Mouse (Mus musculus): Measurements from ENCODE around the gene Tph1.
A peak's percentile ranks its signal among the peaks of the same experiment; 100 is the strongest.
"Not testable (repeated sequence)": the region's sequence is repeated elsewhere in the genome, so short reads cannot be mapped to it uniquely, and the experiment has no call there.

The Tph1 gene

DNA sequence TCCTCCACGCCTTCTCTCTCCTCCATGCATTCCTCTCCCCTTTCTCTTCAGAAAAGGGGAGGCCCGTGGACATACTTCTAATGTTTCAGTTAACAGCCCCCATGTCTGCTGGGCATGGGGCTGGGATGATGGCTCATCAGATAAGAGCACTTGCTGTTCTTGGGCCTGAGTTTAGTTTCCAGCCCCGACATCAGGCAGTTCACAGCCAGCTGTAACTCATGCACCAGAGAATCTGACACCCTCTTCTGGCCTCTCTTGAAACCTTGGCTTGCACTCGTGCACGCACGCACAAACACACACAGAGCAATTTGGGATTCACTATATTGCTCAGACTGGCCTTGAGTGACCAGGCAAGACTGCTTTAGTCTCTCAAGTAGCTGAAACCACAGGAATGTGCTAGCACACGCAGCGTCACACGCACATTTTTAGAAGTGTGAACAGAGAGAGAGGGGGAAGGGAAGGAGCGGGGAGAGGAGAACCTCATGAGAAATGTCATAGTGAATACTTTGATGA is at the start of gene Tph1:
Gene Tph1, minus strand, starts transcription at position 378 of the 513 bp plus-strand sequence.
- DNase-seq = no peak

DNA sequence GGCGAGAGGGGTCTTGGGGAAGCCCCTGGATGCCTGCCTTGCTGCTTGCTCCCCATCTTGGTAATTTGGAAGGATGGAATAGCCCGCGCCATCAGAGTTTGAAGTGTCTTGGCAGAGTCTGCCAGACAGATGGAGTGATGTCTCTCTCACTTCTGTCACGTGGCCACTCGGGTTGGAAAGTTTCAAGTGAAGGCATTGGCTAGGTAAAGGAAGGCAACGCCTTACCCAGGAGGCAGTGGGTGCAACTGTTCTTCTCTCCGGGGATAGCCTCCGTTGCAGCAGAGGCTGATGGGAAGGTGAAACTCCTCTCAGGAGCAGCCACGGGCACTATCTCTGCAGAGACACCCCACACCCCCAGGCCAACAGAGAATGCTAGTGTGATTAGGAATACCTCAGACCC is 48.1 kb upstream of the Tph1 start:
- DNase-seq = no peak

GRCm38 (mm10) chr7:46719526-46719925 is 47.2 kb upstream of the Tph1 start:
- DNase-seq = no peak

GRCm38 (mm10) chr7:46718591-46719270 is 46.4 kb upstream of the Tph1 start:
- no peak for DNase-seq

- no peak for DNase-seq
These were observed 44.6 kb upstream of the Tph1 start for GRCm38 (mm10) chr7:46716897-46717296.

DNA sequence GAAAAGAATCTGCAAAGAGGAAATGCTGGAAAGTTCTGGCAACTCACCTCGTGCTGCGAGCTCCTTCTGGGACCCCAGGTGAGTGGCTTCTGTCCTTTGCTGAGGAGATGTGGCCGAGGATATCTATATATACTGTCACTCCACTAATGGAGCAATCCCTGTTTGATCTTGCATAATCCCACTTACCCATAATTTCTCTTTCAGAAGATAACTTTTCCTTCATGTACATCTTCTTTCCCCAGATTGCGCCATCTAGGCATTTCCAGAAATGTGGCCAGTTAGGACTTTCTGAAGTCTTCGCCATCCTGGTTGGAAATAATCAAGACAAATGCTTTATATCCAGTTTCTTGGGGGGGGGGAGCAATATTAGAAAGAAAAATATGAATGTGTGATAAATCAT is 43.3 kb upstream of the Tph1 start, which contains the start of gene Saa3:
Gene Saa3, minus strand, starts transcription at position 101 of the 400 bp plus-strand sequence.
- no peak for DNase-seq

- peak; percentile 72 for DNase-seq
These were observed 42.2 kb upstream of the Tph1 start for GRCm38 (mm10) chr7:46714518-46714917.

- no peak for DNase-seq
These were observed 39.9 kb upstream of the Tph1 start for GRCm38 (mm10) chr7:46712250-46712649.

- DNase-seq = peak; percentile 88
These were observed 38.1 kb upstream of the Tph1 start, which contains the start of gene Saal1 for GRCm38 (mm10) chr7:46710390-46710844. TSS of gene Saal1 (minus strand) at chr7:46710680.

DNA sequence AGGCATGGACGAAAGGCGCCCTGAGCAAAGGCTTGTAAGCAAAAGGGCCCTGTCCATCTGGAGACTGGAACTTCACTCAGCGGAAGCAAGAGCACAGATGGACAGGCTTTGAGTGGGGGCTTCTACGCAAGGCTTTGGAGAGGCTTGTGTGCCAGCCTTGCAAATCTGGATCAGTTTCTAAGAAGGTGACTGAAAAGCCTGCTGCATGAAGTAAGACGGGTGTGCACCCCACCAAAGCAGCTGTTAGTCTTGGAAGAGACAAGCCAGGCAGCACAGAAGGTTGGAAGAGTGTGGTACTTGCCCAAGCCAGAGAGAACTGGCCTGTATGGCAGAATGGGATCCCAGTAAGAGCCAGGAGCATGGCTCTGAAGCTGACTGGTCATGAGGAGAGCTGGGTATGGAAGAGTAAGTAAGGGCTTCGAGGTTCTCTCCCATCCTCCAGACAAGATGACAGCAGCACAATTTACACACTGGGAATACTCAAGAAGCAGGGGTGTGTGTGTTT is 28.2 kb upstream of the Tph1 start:
- no peak for DNase-seq

GRCm38 (mm10) chr7:46696754-46697153 is 24.4 kb upstream of the Tph1 start:
- no peak for DNase-seq

DNA sequence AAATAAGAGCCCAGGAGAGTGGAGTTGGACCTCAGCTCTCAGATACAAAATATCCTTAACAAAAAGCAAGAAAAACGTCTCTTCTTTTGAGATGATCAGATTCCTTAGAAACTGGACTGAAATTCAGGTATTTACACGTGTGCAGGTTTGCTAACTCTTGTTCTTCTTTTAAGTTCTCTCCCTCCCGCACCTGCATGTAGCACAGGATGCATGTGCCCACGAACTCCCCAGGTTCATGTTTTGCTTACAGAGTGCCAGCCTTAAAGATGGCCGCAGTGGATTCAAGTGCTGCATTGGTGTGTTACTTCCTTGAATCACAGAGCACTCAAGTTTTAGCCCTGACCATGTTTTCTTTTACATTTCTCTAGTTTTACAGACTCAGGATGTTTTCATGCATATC is 14.5 kb upstream of the Tph1 start:
- DNase-seq = peak; percentile 22

- no peak for DNase-seq
These were observed 8.4 kb upstream of the Tph1 start for GRCm38 (mm10) chr7:46680732-46681131.

- not testable (repeated sequence) for DNase-seq
These were observed 6.7 kb upstream of the Tph1 start for GRCm38 (mm10) chr7:46679044-46679443.

- no peak for DNase-seq
These were observed 6.1 kb upstream of the Tph1 start for GRCm38 (mm10) chr7:46678417-46678816.

- DNase-seq = no peak
These were observed 4.5 kb upstream of the Tph1 start for GRCm38 (mm10) chr7:46676808-46677360.

DNA sequence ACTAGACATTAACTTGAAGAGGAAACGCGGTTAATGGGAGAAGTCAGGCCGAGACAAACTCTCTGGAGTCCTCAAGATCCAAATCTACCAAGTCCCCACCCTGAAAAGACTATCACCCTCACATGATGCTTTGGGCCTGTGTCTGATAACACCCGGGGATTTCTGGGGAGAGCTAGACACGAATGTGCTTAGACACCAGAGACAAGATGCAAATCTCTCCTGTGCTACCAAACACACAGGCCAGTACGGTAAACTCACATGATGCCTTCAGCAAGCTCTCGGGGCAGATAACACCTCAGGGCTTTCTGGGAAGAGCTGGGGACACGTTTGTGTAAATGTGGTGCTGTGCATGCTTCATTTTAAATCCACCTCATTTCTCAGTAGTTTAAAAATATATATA is 3.5 kb upstream of the Tph1 start:
- DNase-seq = no peak

GRCm38 (mm10) chr7:46675061-46675460 is 2.7 kb upstream of the Tph1 start:
- no peak for DNase-seq

GRCm38 (mm10) chr7:46667256-46667655 is 5.1 kb downstream of the Tph1 start:
- no peak for DNase-seq

GRCm38 (mm10) chr7:46665236-46665635 is 7.1 kb downstream of the Tph1 start:
- DNase-seq = peak; percentile 19

DNA sequence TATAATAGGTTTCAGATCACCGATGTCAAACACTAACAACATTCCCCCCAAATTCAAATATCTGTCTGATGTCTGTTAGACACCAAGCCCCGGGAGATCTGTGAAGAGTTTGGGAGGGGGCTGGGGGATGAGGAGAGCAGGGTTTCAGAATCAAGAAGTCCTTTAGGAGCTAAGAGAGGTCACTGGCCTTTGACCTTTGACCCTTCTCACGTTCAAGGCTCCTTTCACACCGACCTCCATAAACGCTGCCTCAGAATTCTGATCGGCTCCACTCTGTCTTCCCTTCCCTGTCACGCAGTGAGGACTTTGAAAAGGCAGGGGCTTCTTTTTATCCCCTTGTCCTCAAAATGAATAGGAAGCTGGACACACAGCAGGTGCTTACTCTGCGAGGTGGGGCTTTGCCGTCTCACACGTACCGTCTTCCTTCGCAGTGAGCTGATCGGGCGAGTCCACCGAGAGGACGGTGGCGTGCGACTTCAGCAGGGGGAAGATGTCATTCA is 10.7 kb downstream of the Tph1 start:
- no peak for DNase-seq

GRCm38 (mm10) chr7:46652279-46652678 is 20.1 kb downstream of the Tph1 start:
- no peak for DNase-seq

GRCm38 (mm10) chr7:46650231-46650630 is 22.1 kb downstream of the Tph1 start:
- not testable (repeated sequence) for DNase-seq

Measured in thymus, postnatal 25 days (tissue).